Mouse (Mus musculus) cerebellum, adult 11-12 months (tissue): ENCODE data around the gene Nat8l.

ENCODE experiments used
- DNase-seq: peaks from one replicate; pipeline ENCODE4 v3.0.0; 2022

The Nat8l gene

GRCm38 (mm10) chr5:34004618-34005017, 8.8 kb downstream of the Nat8l start:
- peak; percentile 19 for DNase-seq

- DNase-seq: no peak
Measured at GRCm38 (mm10) chr5:34006832-34007231, 11.0 kb downstream of the Nat8l start.

- no peak for DNase-seq
Measured at GRCm38 (mm10) chr5:34007392-34007941, 11.7 kb downstream of the Nat8l start.

GRCm38 (mm10) chr5:34014652-34015051, 18.9 kb downstream of the Nat8l start:
- no peak for DNase-seq

- DNase-seq: no peak
Measured at GRCm38 (mm10) chr5:34018968-34019367, 23.2 kb downstream of the Nat8l start.

GRCm38 (mm10) chr5:34030101-34030500, 34.3 kb downstream of the Nat8l start:
- DNase-seq: no peak

GRCm38 (mm10) chr5:34031022-34031421, 35.2 kb downstream of the Nat8l start:
- no peak for DNase-seq

GRCm38 (mm10) chr5:34032520-34032919, 36.7 kb downstream of the Nat8l start:
- no peak for DNase-seq
